Mouse (Mus musculus) C2C12 (cell line): ENCODE data around the gene Cenpe.

Source experiments
- CTCF ChIP-seq: IDR thresholded peaks from one replicate; pipeline ENCODE4 v1.5.1; 2011; ENCODE audit not compliant: control insufficient read depth, insufficient read depth, insufficient read length
- MAX ChIP-seq: IDR thresholded peaks from one replicate; pipeline ENCODE4 v1.6.1; 2011; ENCODE audit warnings: mild to moderate bottlenecking, control low read depth
- MYOG ChIP-seq: IDR thresholded peaks from one replicate; pipeline ENCODE4 v1.6.1; 2011; ENCODE audit not compliant: control insufficient read depth, insufficient read length; ENCODE audit errors: extremely low read depth

- TF ChIP-seq CTCF: no peak
- TF ChIP-seq MAX: no peak
- TF ChIP-seq MYOG: no peak
These were observed 101.4 kb downstream of the Cenpe start for GRCm38 (mm10) chr3:135313727-135314126.
